Mouse (Mus musculus) stomach, postnatal 0 days (tissue): ENCODE data around the gene Spag8.
A peak's percentile ranks its signal among the peaks of the same experiment; 100 is the strongest.

Experiments
- CTCF ChIP-seq: IDR thresholded peaks from 2 replicates; pipeline ENCODE4 v1.5.1; 2016; ENCODE audit warnings: antibody characterized with exemption, low read depth, mild to moderate bottlenecking, moderate library complexity
- EP300 ChIP-seq: optimal IDR thresholded peaks from 2 replicates; pipeline ENCODE3; 2016; ENCODE audit warnings: antibody characterized with exemption

DNA sequence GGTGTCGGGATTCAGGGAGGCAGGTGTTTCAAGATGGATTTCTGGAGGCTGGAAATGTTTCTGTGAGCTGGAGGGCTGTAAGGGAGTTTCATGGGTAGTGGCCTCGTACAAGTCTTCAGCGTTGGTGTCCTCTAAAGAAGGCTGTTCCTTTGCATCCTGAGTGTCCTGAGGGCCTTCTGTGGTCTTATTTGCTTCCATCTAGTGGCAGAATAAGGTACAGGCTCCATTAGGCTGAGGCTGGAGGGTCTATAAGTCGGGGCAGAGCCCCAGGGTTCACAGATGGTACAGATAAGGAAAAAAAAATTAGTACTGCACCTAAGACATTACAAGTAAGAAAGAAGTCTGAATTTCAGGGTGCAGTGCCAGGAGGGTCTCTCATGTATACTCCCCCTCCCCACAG lies 13.0 kb upstream of the Spag8 start:
- TF ChIP-seq EP300 = no peak
- TF ChIP-seq CTCF = peak; percentile 70
